Mouse (Mus musculus) E14TG2a.4 (cell line): ENCODE data around the gene Timm29.

ENCODE experiments used
- H3K27me3 ChIP-seq: 2 replicates; pipeline ENCODE4 v1.6.1; 2014; ENCODE audit warnings: low read length, control low read depth; ENCODE audit not compliant: insufficient read depth
- H3K36me3 ChIP-seq: 2 replicates; pipeline ENCODE4 v1.6.1; 2014; ENCODE audit warnings: low read length, control low read depth; ENCODE audit not compliant: insufficient read depth
- H3K4me1 ChIP-seq: replicated peaks from 2 replicates; pipeline ENCODE4 v1.6.1; 2014; ENCODE audit warnings: low read depth, low read length, control low read depth
- H3K4me3 ChIP-seq: replicated peaks from 2 replicates; pipeline ENCODE4 v1.5.1; 2014; ENCODE audit warnings: mild to moderate bottlenecking, low read length
- H3K9me3 ChIP-seq: 2 replicates; pipeline ENCODE4 v1.6.1; 2014; ENCODE audit warnings: low read length, control low read depth
- CTCF ChIP-seq: conservative IDR thresholded peaks from 2 replicates; pipeline ENCODE4 v1.5.1; 2014; ENCODE audit warnings: low read length
- NANOG ChIP-seq: IDR thresholded peaks from 2 replicates; pipeline ENCODE4 v1.6.1; 2014; ENCODE audit warnings: borderline replicate concordance, low read length, mixed read lengths
- POU5F1 ChIP-seq: IDR thresholded peaks from 2 replicates; pipeline ENCODE4 v1.6.1; 2014; ENCODE audit warnings: low read length, borderline replicate concordance

Timm29 gene

GRCm38 (mm10) chr9:21555198-21555742, 37.3 kb upstream of the Timm29 start:
- Histone ChIP-seq H3K9me3 (no peaks in the 10 kb centered on the region), H3K4me1 (peaks cover 96% of the 10 kb centered on the region), H3K27me3 (no peaks in the 10 kb centered on the region), H3K4me3 (0 out of 2 replicates have a peak overlapping the region, but pooled peaks have one; percentile 26), H3K36me3 (peaks cover 80% of the 10 kb centered on the region)
- TF ChIP-seq CTCF: peak; percentile 10; the same call in 1 of the 2 replicates
- TF ChIP-seq POU5F1: no peak
- TF ChIP-seq NANOG: no peak

- H3K4me3 ChIP-seq: peak overlapping the region; percentile 58
- TF ChIP-seq POU5F1: no peak
- no peak for TF ChIP-seq NANOG
- no peak for TF ChIP-seq CTCF
- H3K36me3 ChIP-seq: peaks cover 79% of the 10 kb centered on the region
- no peaks in the 10 kb centered on the region for H3K9me3 ChIP-seq
- H3K4me1 ChIP-seq: peaks cover 94% of the 10 kb centered on the region
- no peaks in the 10 kb centered on the region for H3K27me3 ChIP-seq
Observed at GRCm38 (mm10) chr9:21556996-21557395, 35.5 kb upstream of the Timm29 start.

- Histone ChIP-seq H3K27me3 (no peaks in the 10 kb centered on the region), H3K4me3 (peak overlapping the region; percentile 58), H3K36me3 (peaks cover 79% of the 10 kb centered on the region), H3K9me3 (no peaks in the 10 kb centered on the region), H3K4me1 (peaks cover 94% of the 10 kb centered on the region)
- TF ChIP-seq NANOG (no peak), CTCF (no peak), POU5F1 (no peak)
Observed at GRCm38 (mm10) chr9:21557556-21557955, 35.0 kb upstream of the Timm29 start.

- Histone ChIP-seq H3K9me3 (no peaks in the 10 kb centered on the region), H3K4me1 (peaks cover 91% of the 10 kb centered on the region), H3K36me3 (peaks cover 79% of the 10 kb centered on the region), H3K4me3 (peak overlapping the region; percentile 58), H3K27me3 (no peaks in the 10 kb centered on the region)
- TF ChIP-seq CTCF (no peak), NANOG (no peak), POU5F1 (no peak)
Observed at GRCm38 (mm10) chr9:21558366-21558765, 34.2 kb upstream of the Timm29 start.

GRCm38 (mm10) chr9:21559151-21559550, 33.4 kb upstream of the Timm29 start:
- H3K27me3 ChIP-seq: no peaks in the 10 kb centered on the region
- no peaks in the 10 kb centered on the region for H3K9me3 ChIP-seq
- H3K36me3 ChIP-seq: peaks cover 74% of the 10 kb centered on the region
- H3K4me1 ChIP-seq: peaks cover 88% of the 10 kb centered on the region
- TF ChIP-seq NANOG: no peak
- no peak for TF ChIP-seq CTCF
- TF ChIP-seq POU5F1: no peak
- no peak overlapping the region; the same call in 1 of the 2 replicates for H3K4me3 ChIP-seq

GRCm38 (mm10) chr9:21564420-21564819, 28.1 kb upstream of the Timm29 start:
- Histone ChIP-seq H3K9me3 (no peaks in the 10 kb centered on the region), H3K27me3 (no peaks in the 10 kb centered on the region), H3K4me1 (peaks cover 84% of the 10 kb centered on the region), H3K36me3 (peaks cover 72% of the 10 kb centered on the region), H3K4me3 (no peak overlapping the region)
- no peak for TF ChIP-seq NANOG
- TF ChIP-seq CTCF: no peak
- TF ChIP-seq POU5F1: no peak

- Histone ChIP-seq H3K27me3 (no peaks in the 10 kb centered on the region), H3K9me3 (no peaks in the 10 kb centered on the region)
- TF ChIP-seq CTCF (no peak), NANOG (no peak), POU5F1 (no peak)
Observed at GRCm38 (mm10) chr9:21565004-21565586, 27.4 kb upstream of the Timm29 start.

GRCm38 (mm10) chr9:21566538-21566937, 26.0 kb upstream of the Timm29 start:
- H3K4me1 ChIP-seq: peaks cover 70% of the 10 kb centered on the region
- no peaks in the 10 kb centered on the region for H3K9me3 ChIP-seq
- H3K36me3 ChIP-seq: peaks cover 75% of the 10 kb centered on the region
- TF ChIP-seq POU5F1: no peak
- TF ChIP-seq CTCF: no peak
- TF ChIP-seq NANOG: no peak
- H3K27me3 ChIP-seq: no peaks in the 10 kb centered on the region
- H3K4me3 ChIP-seq: no peak overlapping the region

More at GRCm38 (mm10) chr9:21565004-21565586, 27.4 kb upstream of the Timm29 start:
- peaks cover 74% of the 10 kb centered on the region for H3K36me3 ChIP-seq
- no peak overlapping the region; the same call in 1 of the 2 replicates for H3K4me3 ChIP-seq
- H3K4me1 ChIP-seq: peaks cover 78% of the 10 kb centered on the region

- Histone ChIP-seq H3K4me3 (no peak overlapping the region), H3K4me1 (peaks cover 67% of the 10 kb centered on the region), H3K36me3 (peaks cover 75% of the 10 kb centered on the region), H3K9me3 (no peaks in the 10 kb centered on the region), H3K27me3 (no peaks in the 10 kb centered on the region)
- no peak for TF ChIP-seq POU5F1
- TF ChIP-seq CTCF: no peak
- no peak for TF ChIP-seq NANOG
Observed at GRCm38 (mm10) chr9:21567051-21567450, 25.5 kb upstream of the Timm29 start.
